Mouse (Mus musculus) small intestine, adult 2 months (tissue): ENCODE measurements around the gene Exoc6b.

ENCODE experiments used
- CTCF ChIP-seq: fragments of 200-500 bp; IDR thresholded peaks from 2 replicates; pipeline ENCODE4 v1.5.1; 2012; ENCODE audit warnings: low read depth, mild to moderate bottlenecking, control low read depth, inconsistent platforms, low read length, moderate library complexity, mixed read lengths; ENCODE audit not compliant: insufficient replicate concordance, insufficient read length; ENCODE audit errors: extremely low read depth
- POLR2A ChIP-seq: fragments of 200-500 bp; IDR thresholded peaks from 2 replicates; pipeline ENCODE4 v1.6.1; 2012; ENCODE audit warnings: low read depth, mild to moderate bottlenecking, control low read depth, inconsistent platforms, low read length, moderate library complexity

DNA sequence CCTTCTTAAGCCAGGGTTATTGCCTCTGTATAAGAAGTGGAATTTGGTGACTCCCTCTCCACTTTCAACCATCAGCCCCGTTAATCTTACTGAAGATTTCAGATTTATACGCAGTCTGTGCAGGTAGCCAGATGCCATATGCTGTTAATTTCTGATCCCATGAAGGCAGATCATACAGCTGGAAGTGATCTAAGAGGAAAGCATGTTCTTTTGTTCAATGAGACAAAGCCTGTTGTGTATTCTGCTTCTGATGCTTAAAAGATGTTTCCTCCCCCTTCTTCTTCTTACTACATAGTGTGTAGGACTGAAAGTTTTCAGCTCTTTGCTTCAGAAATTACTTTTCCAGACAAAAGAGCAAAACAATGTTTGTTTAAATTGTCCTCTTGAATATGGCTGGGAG, 109.8 kb downstream of the Exoc6b start:
- no peak for TF ChIP-seq POLR2A
- TF ChIP-seq CTCF = no peak
